ENCODE assay signal across 8 mouse cellular contexts in the genomic region with DNA sequence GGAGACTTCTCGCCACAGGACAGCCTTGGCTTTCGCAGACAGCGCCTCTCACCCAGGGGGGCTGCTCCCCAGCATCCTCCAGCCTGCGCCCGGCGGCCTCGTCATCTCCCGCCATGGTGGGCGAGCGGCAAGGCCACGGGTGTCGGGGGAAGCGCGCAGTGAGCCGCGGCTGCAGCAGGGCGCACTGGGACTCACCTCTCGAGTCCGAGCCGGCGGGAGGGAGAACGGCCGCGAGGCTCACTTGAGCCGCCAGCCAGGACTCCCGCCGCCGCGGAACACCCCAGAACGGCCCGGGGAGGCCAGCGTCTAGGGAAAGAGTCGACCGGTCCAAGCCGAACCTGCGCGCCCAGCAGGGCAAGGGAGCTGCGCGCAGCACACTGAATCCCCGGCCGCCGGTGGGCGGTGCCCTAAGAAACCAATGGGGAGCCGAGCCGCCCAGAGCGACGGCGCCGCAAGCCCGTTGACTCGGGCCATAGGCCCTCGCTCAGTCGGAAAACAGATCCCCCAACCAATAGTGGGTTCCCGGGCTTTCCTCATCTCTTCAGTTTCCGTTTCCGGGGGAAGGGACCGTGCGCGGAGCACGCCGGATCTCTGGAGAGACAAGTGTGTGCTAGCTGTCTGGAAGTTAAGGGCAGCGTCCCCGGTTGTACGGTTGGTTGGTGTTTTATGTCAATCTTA. TPM values are rescaled to one million over a fixed set of nuclear protein-coding genes. Genes with fewer than 3 reads are reported as not detected.
DNase-seq lines count a peak whose midpoint lies in the region; ATAC-seq lines count a peak whose summit lies in the region.

A gene (minus strand): TSS at position 533 of the 678 bp plus-strand sequence.

- peak; percentile 97 for DNase-seq in NIH3T3 (ENCODE audit: low read depth)
- DNase-seq in cerebellum, postnatal 10 days: peak; percentile 93 to 95
- peak; percentile 89 to 91 for DNase-seq in frontal cortex, postnatal 10 days (ENCODE audit: low spot score in 2 of 2)
- DNase-seq in layer of hippocampus, postnatal 14 days (ENCODE audit: low spot score in 2 of 2): peak; percentile 85 to 95
- peak; percentile 88 for DNase-seq in lung, postnatal 14 days
- DNase-seq in retina, adult 2 months (ENCODE audit: low read depth, low spot score): peak; percentile 82
- DNase-seq in thymus, postnatal 36 days: peak; percentile 86 to 91

- WGBS in hindbrain, embryonic 12.5 days: under 1% methylated on average over 64 of the region's 64 CpGs

- peaks cover 25% of the 10 kb centered on the region for H3K9me3 ChIP-seq in hindbrain, embryonic 12.5 days (replicated peaks)

- H3K27me3 ChIP-seq in hindbrain, embryonic 12.5 days: no peaks in the 10 kb centered on the region

- peak within 1 kb of the TSS; percentile 90 for H3K4me3 ChIP-seq in hindbrain, embryonic 12.5 days

- H3K9ac ChIP-seq in hindbrain, embryonic 12.5 days: peak within 1 kb of the TSS; percentile 89

- peak within 1 kb of the TSS; percentile 80 for H3K4me2 ChIP-seq in hindbrain, embryonic 12.5 days (replicated peaks)

- peaks cover 16% of the 10 kb centered on the region for H3K4me1 ChIP-seq in hindbrain, embryonic 12.5 days

- peaks cover 19% of the 10 kb centered on the region for H3K36me3 ChIP-seq in hindbrain, embryonic 12.5 days

- H3K27ac ChIP-seq in hindbrain, embryonic 12.5 days: peak within 1 kb of the TSS; percentile 78

- ATAC-seq in hindbrain, embryonic 12.5 days (ENCODE audit: low FRiP score): peak; percentile 100

RNA-seq across cellular contexts. Expression of the gene that starts here (rescaled TPM):
- polyA plus RNA-seq in hindbrain, embryonic 12.5 days (2016; fragmentation: Nextera tagmentation; extraction: Ambion mirVana): 34.0 and 34.4 TPM in 2 replicates
- 10 to 100 TPM; 26.8 to 28.3 TPM for total RNA-seq in layer of hippocampus, postnatal 14 days (2021)

Comparison
In these comparisons a context has a peak if more than half of its experiments do, and no peak if none do; other contexts are left out.
1. Peak in every context shown above with its lines: DNase-seq, ATAC-seq, H3K4me3 ChIP-seq and H3K27ac ChIP-seq.